Mouse (Mus musculus) left cerebral cortex, adult 2 months (tissue): ENCODE measurements around the gene Rabggta. TPM values are rescaled to one million over a fixed set of nuclear protein-coding genes. Genes with fewer than 3 reads are reported as not detected.

Experiments used
- DNase-seq, 2 experiments: peaks; one replicate each; pipeline ENCODE4 v3.0.0; 2021 to 2022; ENCODE audit warnings: low spot score in 2 of 2, mixed read lengths in 1 of 2; ENCODE audit errors: extremely low spot score in 1 of 2
- H3K27ac ChIP-seq: fragments of 200-600 bp; 2 replicates; pipeline ENCODE4 v1.8.1; 2022
- H3K4me3 ChIP-seq: fragments of 200-600 bp; 2 replicates; pipeline ENCODE4 v1.8.1; 2022
- CTCF ChIP-seq: fragments of 200-600 bp; IDR thresholded peaks from 2 replicates; pipeline ENCODE4 v1.8.1; 2022; ENCODE audit warnings: antibody characterized with exemption, mild to moderate bottlenecking, moderate library complexity
- intact Hi-C: fragments of 180-260 bp; cut with DNase I; formaldehyde crosslinking; loops from one replicate; pipeline ENCODE4 v1.15.1; 2025
- total RNA-seq, 2 experiments: library from RNA; stranded (reverse); gene quantifications; 2 replicates each; pipeline ENCODE4 v1.2.3; 2021

Rabggta gene
- total RNA-seq, 2 experiments from 2014 or later, result 50.2 to 51.3 TPM

DNA sequence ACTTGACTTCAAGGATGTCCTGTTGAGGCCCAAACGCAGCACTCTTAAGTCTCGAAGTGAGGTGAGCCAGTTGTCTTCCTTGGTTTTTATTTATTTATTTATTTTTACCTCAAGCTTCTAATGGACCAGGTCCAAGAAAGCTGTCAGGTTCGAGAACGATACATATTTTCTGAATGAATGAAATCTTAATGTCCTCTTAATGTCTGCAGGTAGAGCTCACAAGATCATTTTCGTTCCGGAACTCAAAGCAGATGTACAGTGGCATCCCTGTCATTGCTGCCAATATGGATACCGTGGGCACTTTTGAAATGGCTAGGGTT lies 49.4 kb downstream of the Rabggta start:
- no peak for DNase-seq
- no peak for TF ChIP-seq CTCF
- H3K4me3 ChIP-seq, result peak overlapping the region; percentile 80
- H3K27ac ChIP-seq, result peak overlapping the region; percentile 98
- intact Hi-C loops, result no loop called here

DNA sequence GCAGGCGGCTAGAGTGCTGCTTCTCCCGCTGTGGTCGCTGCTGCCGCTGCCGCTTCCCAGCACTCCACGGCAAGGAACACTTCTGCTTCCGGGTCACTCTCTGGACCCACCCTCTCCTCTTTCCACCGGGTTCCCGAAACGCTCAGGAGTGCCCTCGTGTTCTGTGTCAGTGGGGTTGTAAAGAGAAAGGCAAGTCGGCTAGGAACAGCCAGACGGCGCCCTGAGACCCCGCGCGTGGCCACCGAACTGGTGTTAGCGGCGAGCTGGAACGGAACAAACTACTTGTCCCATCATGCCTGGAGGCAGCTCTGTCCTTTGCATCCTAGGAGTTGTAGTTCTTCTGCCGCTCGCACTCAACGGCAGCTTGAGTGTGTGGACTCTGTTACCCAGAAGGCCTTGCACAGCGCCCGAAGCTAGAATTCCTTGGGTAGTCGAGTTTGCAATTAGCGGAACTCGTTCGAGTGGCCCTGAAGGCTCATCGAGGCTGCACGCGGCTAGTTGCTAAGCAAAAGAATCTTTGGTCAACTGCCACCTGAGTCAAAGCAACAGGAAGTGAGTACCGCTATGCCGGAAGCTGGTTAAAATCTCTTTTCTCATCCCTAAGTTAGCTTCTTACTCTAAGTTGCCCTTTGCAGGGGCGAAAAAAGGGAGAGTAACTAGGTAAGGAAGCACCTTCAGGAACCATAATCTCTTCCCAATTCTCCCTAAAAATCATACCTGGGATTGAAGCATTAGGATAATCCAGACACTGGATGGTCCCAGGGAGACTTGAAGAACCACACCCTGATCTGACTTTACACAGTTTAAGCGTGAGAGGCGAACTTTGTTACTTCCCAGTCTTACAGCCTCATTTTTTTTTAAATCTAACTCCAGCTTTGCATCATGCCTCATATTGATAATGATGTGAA lies 50.0 kb downstream of the Rabggta start, which contains the start of the genes Gmpr2 and Nedd8:
Gene Gmpr2 (plus strand): TSS at position 109 of the 908 bp plus-strand sequence.
Gene Nedd8 (minus strand): TSS at position 292 of the 908 bp plus-strand sequence.
- TF ChIP-seq CTCF, result no peak; the same call in 1 of the 2 replicates
- peak; percentile 82 to 91 for DNase-seq
- intact Hi-C loops, result loop anchor here (1.0 kb wide), 1 partner anchor 12 kb away; the partner anchor contains the start of gene Mdp1
- H3K27ac ChIP-seq, result peak within 1 kb of the TSS; percentile 98
- H3K4me3 ChIP-seq, result peak within 1 kb of the TSS; percentile 80

DNA sequence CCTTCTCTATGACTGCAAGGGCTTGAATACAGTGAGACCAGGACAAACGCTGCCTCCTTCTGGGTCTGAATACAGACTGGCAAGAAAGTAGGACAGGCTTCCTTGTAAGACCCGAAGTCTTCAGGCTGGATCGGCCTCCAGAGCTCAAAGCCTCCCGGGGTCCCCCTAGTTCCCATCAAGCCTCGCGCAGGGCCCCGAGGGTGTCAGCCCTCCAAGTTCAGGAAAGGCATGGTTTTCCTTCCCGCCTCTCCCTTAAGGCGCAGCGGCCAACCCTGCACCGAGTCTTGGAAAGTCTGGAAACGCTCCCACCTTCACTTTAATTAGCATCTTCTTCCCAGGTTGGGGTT lies 50.6 kb downstream of the Rabggta start:
- DNase-seq, result no peak
- intact Hi-C loops, result loop anchor here (1.0 kb wide), 1 partner anchor 11 kb away; the partner anchor contains the start of gene Mdp1
- H3K4me3 ChIP-seq, result peak overlapping the region; percentile 80
- no peak for TF ChIP-seq CTCF
- H3K27ac ChIP-seq, result peak overlapping the region; percentile 98

Other genes with a start within 250 kb of the Rabggta start
- 10 to 100 TPM; 16.8 to 20.4 TPM for gene Dhrs4, start 243.5 kb downstream of the Rabggta start, total RNA-seq
- 10 to 100 TPM; 48.6 to 55.8 TPM for gene Carmil3, start 231.6 kb downstream of the Rabggta start, total RNA-seq
- 100 to 1,000 TPM; 209 to 225 TPM for gene Cpne6, start 211.8 kb downstream of the Rabggta start, total RNA-seq
- gene Nrl, start 197.3 kb downstream of the Rabggta start, total RNA-seq, result under 1 TPM; 0.29 to 0.84 TPM
- 10 to 100 TPM; 31.1 to 36.0 TPM for gene Pck2, start 182.0 kb downstream of the Rabggta start, total RNA-seq
- 10 to 100 TPM; 76.8 to 80.8 TPM for gene Dcaf11, start 162.3 kb downstream of the Rabggta start, total RNA-seq
- 1 to 10 TPM in 1 of 2 experiments, under 1 TPM in 1; 0.86 to 1.8 TPM for gene A730061H03Rik, start 161.9 kb downstream of the Rabggta start, total RNA-seq
- gene Fitm1, start 146.6 kb downstream of the Rabggta start, total RNA-seq, result not detected
- gene Psme1, start 144.1 kb downstream of the Rabggta start, total RNA-seq, result 10 to 100 TPM; 46.8 to 51.6 TPM
- 10 to 100 TPM; 49.8 to 50.3 TPM for gene Emc9, start 137.0 kb downstream of the Rabggta start, total RNA-seq
- 10 to 100 TPM; 46.0 to 60.3 TPM for gene Psme2, start 131.2 kb downstream of the Rabggta start, total RNA-seq
- gene Rnf31, start 130.6 kb downstream of the Rabggta start, total RNA-seq, result 10 to 100 TPM; 40.9 to 43.4 TPM
- gene Irf9, start 118.7 kb downstream of the Rabggta start, total RNA-seq, result 10 to 100 TPM; 13.0 to 16.4 TPM
- gene Rec8, start 104.2 kb downstream of the Rabggta start, total RNA-seq, result 1 to 10 TPM; 2.7 to 2.8 TPM
- 100 to 1,000 TPM; 118 to 130 TPM for gene Ipo4, start 86.3 kb downstream of the Rabggta start, total RNA-seq
- 1 to 10 TPM; 3.5 to 6.1 TPM for gene Gm49378, start 84.4 kb downstream of the Rabggta start, total RNA-seq
- 10 to 100 TPM; 37.8 to 41.0 TPM for gene Tm9sf1, start 78.5 kb downstream of the Rabggta start, total RNA-seq
- gene Tssk4, start 72.1 kb downstream of the Rabggta start, total RNA-seq, result 1 to 10 TPM in 1 of 2 experiments, under 1 TPM in 1; 0.91 to 1.2 TPM
- gene Mdp1, start 61.8 kb downstream of the Rabggta start, total RNA-seq, result 10 to 100 TPM; 40.6 to 41.6 TPM
- gene Gmpr2, start 50.3 kb downstream of the Rabggta start, total RNA-seq, result 10 to 100 TPM; 21.1 to 23.2 TPM
- 100 to 1,000 TPM; 294 to 309 TPM for gene Nedd8, start 50.1 kb downstream of the Rabggta start, total RNA-seq
- 10 to 100 TPM; 14.1 to 16.3 TPM for gene Tinf2, start 40.4 kb downstream of the Rabggta start, total RNA-seq
- gene Tgm1, start 8.3 kb downstream of the Rabggta start, total RNA-seq, result not detected
- gene Dhrs1, start 23.4 kb upstream of the Rabggta start, total RNA-seq, result 10 to 100 TPM; 76.5 to 88.8 TPM
- 10 to 100 TPM in 1 of 2 experiments, 1 to 10 TPM in 1; 9.6 to 12.9 TPM for gene Nop9, start 23.4 kb upstream of the Rabggta start, total RNA-seq
- 1 to 10 TPM; 2.5 to 2.7 TPM for gene Cideb, start 36.2 kb upstream of the Rabggta start, total RNA-seq
- gene Ltb4r2, start 39.2 kb upstream of the Rabggta start, total RNA-seq, result under 1 TPM; 0.33 to 0.38 TPM
- under 1 TPM; 0.33 to 0.50 TPM for gene Ltb4r1, start 43.7 kb upstream of the Rabggta start, total RNA-seq
- gene Adcy4, start 61.8 kb upstream of the Rabggta start, total RNA-seq, result 1 to 10 TPM; 3.0 to 6.3 TPM
- gene Ripk3, start 66.6 kb upstream of the Rabggta start, total RNA-seq, result 1 to 10 TPM; 1.2 to 1.3 TPM
- 1 to 10 TPM; 1.1 to 2.6 TPM for gene Nfatc4, start 100.9 kb upstream of the Rabggta start, total RNA-seq
- 1 to 10 TPM; 6.4 to 8.4 TPM for gene Nynrin, start 131.7 kb upstream of the Rabggta start, total RNA-seq
- gene Cbln3, start 162.1 kb upstream of the Rabggta start, total RNA-seq, result under 1 TPM; 0.20 to 0.26 TPM
- gene Khnyn, start 162.7 kb upstream of the Rabggta start, total RNA-seq, result 10 to 100 TPM; 11.9 to 12.0 TPM
- gene Sdr39u1, start 178.0 kb upstream of the Rabggta start, total RNA-seq, result 10 to 100 TPM; 91.3 to 96.9 TPM
- gene Cma1, start 222.4 kb upstream of the Rabggta start, total RNA-seq, result not detected
- not detected for gene Cma2, start 228.7 kb upstream of the Rabggta start, total RNA-seq